Mouse (Mus musculus) heart, postnatal 10 days (tissue): ENCODE measurements around the gene Lrrc3. TPM values are rescaled to one million over a fixed set of nuclear protein-coding genes. Genes with fewer than 3 reads are reported as not detected.

ENCODE experiments used
- DNase-seq, 2 experiments: peaks; one replicate each; pipeline ENCODE4 v3.0.0; 2021
- intact Hi-C: fragments of 180-260 bp; cut with DNase I; formaldehyde crosslinking; loops from one replicate; pipeline ENCODE4 v1.15.1; 2025
- total RNA-seq, 2 experiments: library from RNA; stranded (reverse); gene quantifications; 2 replicates each; pipeline ENCODE4 v1.2.3; 2021

Gene Lrrc3
- total RNA-seq, 2 experiments from 2014 or later: 1.3 to 1.9 TPM

DNA sequence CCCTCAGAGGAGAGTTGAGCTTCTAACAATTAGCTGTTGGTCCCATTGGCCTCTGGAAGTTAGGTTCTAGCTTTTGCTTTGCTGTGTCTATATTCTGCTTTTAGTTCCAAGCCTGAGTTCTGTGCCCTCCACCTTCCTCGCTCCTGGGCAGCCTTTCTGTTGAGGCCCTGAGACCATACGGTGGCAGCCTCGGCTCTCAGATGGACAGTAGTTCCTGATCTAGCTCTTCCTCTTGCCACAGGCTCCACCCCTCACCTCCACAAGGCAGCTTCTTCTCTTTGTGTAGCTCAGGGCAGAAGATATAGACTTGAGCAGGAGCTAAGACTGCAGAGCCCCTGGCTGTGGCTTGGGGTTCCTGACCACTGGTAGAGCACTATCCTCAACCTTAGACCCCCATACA lies 22.0 kb downstream of the Lrrc3 start:
- intact Hi-C loops: loop anchor here (5.0 kb wide), 1 partner anchor 153 kb away; the partner anchor contains the start of gene Gm10100
- DNase-seq: no peak

DNA sequence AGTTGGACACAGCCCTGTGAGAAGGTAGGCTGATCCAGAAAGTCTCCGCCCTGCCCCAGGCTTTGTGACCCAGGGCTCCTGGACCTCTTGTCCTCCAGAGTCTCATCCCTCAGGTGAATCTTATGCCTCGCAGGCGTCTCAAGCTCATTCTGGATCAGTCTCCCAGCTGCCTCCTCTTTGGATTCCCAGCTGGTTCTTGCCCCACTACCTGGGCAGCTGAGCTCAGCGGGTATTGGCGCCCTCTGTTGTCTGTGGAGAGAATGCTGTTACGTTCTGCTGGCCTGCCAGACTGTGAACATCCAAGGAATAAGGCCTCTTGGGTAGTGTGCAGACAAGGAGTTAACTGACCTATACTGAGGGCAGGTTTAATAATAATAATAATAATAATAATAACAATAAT lies 23.4 kb downstream of the Lrrc3 start:
- intact Hi-C loops: loop anchor here (2.0 kb wide), 1 partner anchor 252 kb away; no protein-coding TSS in a partner anchor
- peak; percentile 43 to 56 for DNase-seq

DNA sequence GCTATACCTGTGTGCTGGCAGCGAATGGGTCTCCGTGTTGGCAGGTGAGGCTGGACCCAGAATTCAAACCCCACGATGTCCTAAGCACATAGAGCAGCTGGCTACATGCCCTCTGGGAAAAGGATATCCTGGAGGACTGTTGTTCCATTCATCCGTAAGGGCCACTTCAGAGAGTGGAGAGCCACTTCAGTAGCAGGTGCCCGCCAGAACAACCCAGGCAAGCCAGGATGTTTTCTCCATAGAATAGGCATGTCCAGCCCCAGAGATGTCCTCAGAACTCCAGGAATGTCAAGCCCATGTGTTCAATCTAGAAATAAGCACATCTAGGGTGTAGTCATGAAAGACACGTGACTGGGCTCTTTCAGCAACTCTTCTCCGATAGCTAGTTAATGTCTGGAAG lies 32.7 kb downstream of the Lrrc3 start:
- no peak for DNase-seq
- intact Hi-C loops: no loop called here

DNA sequence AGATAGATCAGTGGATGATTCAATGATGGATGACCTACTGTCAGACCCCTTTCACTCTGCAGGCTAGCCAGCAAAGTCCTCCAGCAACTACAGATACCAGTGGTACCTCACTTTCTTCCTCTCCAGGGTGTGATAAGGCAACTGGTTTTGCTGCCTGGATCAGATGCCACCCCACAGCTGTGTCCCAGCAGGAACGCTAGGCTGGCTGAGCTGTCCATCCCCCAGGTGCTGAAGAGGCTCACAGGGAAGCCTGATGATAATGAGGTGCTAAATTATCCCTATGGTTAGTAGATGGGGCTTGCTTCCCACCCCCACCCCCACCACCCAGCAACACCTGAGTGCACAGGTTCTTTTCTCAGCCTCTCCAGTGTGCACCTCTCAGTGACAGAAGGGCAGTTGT lies 34.8 kb downstream of the Lrrc3 start:
- peak in 1 of 2 experiments; percentile 34 for DNase-seq
- intact Hi-C loops: no loop called here

DNA sequence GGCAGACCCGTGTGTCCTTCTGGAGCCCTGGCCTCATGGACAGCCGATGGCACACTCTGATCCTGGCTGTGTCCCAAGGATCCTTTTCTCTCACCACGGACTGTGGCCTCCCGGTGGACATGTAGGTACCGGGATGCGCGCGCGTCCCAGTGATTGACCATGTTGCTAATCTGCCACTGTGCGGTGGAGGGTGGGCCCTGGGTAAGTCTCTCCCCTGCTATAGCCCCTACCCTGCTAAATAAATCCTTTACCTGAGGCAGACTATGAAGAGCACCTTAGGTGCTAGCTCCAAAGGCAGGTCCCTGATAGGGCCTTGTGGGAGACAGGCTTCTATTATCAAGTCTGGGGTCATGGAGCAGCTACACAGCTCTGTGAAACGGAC lies 37.6 kb downstream of the Lrrc3 start:
- intact Hi-C loops: no loop called here
- no peak for DNase-seq

DNA sequence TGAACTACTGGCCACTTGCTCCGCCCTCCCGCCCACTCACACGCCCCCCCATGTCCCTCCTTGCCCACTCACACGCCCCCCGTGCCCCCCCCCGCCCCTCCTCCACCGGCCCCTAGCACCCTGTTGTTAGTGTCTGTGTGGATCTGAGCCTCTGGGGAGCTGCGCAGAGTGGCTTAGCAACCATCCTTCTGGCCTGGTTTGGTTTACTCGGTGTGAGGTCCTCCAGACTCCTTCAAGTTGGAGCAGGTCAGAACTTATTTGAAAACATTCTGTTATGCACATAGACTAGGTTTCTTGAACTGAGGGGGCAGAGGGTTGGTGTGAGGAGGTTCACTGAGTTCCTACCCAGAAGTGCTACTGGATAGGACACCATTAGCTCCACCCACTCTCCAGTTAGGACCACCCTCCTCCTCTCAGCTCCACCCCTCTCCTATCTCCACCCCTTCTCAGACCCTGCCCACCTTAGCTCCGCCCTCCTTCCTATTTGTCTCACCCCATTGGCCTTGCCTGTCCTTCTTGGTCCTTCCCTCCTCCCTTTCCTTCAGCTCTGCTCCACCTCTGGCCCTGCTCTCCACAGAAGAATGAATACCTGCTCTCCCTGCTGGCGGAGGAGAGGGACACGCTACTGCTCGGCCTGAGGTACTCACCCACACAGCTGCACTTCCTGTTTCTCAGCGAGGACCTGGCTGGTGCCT lies 38.1 kb downstream of the Lrrc3 start:
- intact Hi-C loops: no loop called here
- DNase-seq: no peak

DNA sequence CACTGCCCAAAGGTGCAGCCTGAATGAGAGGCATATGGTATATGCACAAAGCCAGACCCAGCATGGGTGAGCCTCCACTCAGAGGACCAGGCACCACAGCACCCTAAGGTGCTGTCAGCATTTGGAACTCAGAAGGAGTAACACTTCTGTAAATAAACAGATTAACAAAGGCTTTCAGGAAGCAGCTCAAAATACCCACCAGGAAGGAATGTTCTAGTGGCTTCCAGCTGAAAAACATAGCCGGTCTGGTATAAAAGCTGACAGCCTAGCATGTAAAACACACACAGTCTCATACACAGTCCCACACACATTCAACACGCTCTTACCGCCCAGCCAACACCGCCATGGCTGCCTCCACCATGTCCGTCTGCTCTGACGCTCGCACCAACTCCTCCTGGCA lies 40.7 kb downstream of the Lrrc3 start, which contains the start of gene Gm3285:
Gene Gm3285 (plus strand): TSS at position 301 of the 400 bp plus-strand sequence.
- no peak for DNase-seq

DNA sequence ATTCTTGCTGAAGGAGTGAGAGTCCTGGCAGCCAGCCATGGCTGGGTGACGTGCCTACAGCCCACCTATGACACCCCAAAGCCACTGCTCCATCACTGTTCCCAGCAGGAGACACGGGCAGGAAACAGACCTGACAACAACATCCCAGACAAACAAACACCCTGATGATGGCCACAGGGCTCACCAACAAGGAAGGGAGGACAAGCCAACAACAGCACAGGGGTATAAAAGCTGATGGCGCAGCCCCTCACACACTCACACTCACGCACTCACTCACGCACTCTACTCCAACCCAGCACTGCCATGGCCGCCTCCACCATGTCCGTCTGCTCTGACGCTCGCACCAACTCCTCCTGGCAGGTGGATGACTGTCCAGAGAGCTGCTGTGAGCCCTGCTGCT lies 49.8 kb downstream of the Lrrc3 start, which contains the start of gene Gm10318:
Gene Gm10318 (plus strand): TSS at position 301 of the 400 bp plus-strand sequence.
- no peak for DNase-seq
- intact Hi-C loops: no loop called here

More for the DNA sequence above, 40.7 kb downstream of the Lrrc3 start, which contains the start of gene Gm3285:
- intact Hi-C loops: no loop called here

Other genes starting within 250 kb of the Lrrc3 start
- not detected for gene Tspear, start 216.0 kb downstream of the Lrrc3 start, total RNA-seq
- gene Gm19402, start 211.8 kb downstream of the Lrrc3 start, total RNA-seq: not detected
- gene Gm9508, start 205.3 kb downstream of the Lrrc3 start, total RNA-seq: not detected
- not detected for gene Gm10272, start 195.9 kb downstream of the Lrrc3 start, total RNA-seq
- gene Gm10024, start 191.1 kb downstream of the Lrrc3 start, total RNA-seq: not detected
- not detected for gene Gm10142, start 186.7 kb downstream of the Lrrc3 start, total RNA-seq
- not detected for gene Krtap12-1, start 181.9 kb downstream of the Lrrc3 start, total RNA-seq
- not detected for gene Gm10100, start 176.1 kb downstream of the Lrrc3 start, total RNA-seq
- not detected for gene Gm18596, start 159.9 kb downstream of the Lrrc3 start, total RNA-seq
- not detected for gene Gm9736, start 151.2 kb downstream of the Lrrc3 start, total RNA-seq
- not detected for gene Gm3233, start 142.9 kb downstream of the Lrrc3 start, total RNA-seq
- gene Gm3238, start 131.2 kb downstream of the Lrrc3 start, total RNA-seq: not detected
- not detected for gene Gm7138, start 125.6 kb downstream of the Lrrc3 start, total RNA-seq
- gene Gm3250, start 120.0 kb downstream of the Lrrc3 start, total RNA-seq: not detected
- not detected for gene Gm7137, start 114.3 kb downstream of the Lrrc3 start, total RNA-seq
- gene Gm9639, start 107.5 kb downstream of the Lrrc3 start, total RNA-seq: not detected
- not detected for gene Gm19668, start 103.4 kb downstream of the Lrrc3 start, total RNA-seq
- gene Gm9507, start 90.7 kb downstream of the Lrrc3 start, total RNA-seq: not detected
- gene Gm2696, start 87.9 kb downstream of the Lrrc3 start, total RNA-seq: not detected
- not detected for gene Krtap10-4, start 75.4 kb downstream of the Lrrc3 start, total RNA-seq
- not detected for gene Krtap10-10, start 66.6 kb downstream of the Lrrc3 start, total RNA-seq
- gene Gm36176, start 55.7 kb downstream of the Lrrc3 start, total RNA-seq: not detected
- gene Gm10318, start 49.7 kb downstream of the Lrrc3 start, total RNA-seq: not detected
- gene Gm3285, start 40.6 kb downstream of the Lrrc3 start, total RNA-seq: not detected
- under 1 TPM; 0.14 to 0.40 TPM for gene Trpm2, start 68.0 kb upstream of the Lrrc3 start, total RNA-seq
- 1 to 10 TPM; 7.9 to 9.3 TPM for gene 1810043G02Rik, start 76.0 kb upstream of the Lrrc3 start, total RNA-seq
- 100 to 1,000 TPM; 108 to 119 TPM for gene Pfkl, start 107.5 kb upstream of the Lrrc3 start, total RNA-seq
- gene Dnmt3l, start 139.4 kb upstream of the Lrrc3 start, total RNA-seq: not detected
- gene Aire, start 141.1 kb upstream of the Lrrc3 start, total RNA-seq: not detected
- 1 to 10 TPM; 4.4 to 5.4 TPM for gene Icosl, start 166.8 kb upstream of the Lrrc3 start, total RNA-seq